ENCODE assay signal across 14 mouse cellular contexts in the genomic region with DNA sequence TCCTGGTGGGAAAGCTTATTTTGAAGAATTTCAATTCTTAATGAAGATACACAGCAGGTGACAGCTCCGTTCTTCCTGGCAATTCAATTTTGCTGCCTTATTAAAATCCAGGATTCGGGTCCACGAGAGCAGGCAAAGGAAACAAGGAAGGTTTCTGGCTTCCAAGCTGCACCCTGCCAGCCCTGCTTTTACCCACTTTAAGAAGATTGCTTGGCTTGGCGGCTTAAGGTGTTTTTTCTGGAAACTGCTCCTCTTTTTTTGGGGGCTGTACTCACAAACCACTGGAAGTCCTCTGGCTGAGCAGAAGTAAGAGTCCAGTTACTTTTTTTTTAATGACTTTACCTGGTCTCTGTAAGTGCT. TPM values are rescaled to one million over a fixed set of nuclear protein-coding genes. Genes with fewer than 3 reads are reported as not detected.
DNase-seq lines count a peak whose midpoint lies in the region; ATAC-seq and TF ChIP-seq lines count a peak whose summit lies in the region.
"Had no signal": no experiment of that assay in that cellular context is flagged by ENCODE, and none has a peak within 500 bp of the region (broad histone marks: within the 10 kb centered on the region; RNA-seq: fewer than 3 reads in every experiment).

No protein-coding gene starts in this region.

- H3K9me3 ChIP-seq in forebrain, embryonic 12.5 days: no peaks in the 10 kb centered on the region
- H3K9me3 ChIP-seq in forebrain, embryonic 11.5 days (ENCODE audit: control insufficient read depth, low read length): no peaks in the 10 kb centered on the region
- H3K9me3 ChIP-seq in intestine, embryonic 14.5 days (ENCODE audit: control insufficient read depth, low read length): no peaks in the 10 kb centered on the region
- H3K9me3 ChIP-seq in intestine, postnatal 0 days (ENCODE audit: control insufficient read depth): no peaks in the 10 kb centered on the region
- no peaks in the 10 kb centered on the region for H3K9me3 ChIP-seq in embryonic facial prominence, embryonic 13.5 days
- no peaks in the 10 kb centered on the region for H3K9me3 ChIP-seq in limb, embryonic 14.5 days (ENCODE audit: control insufficient read depth, low read length)
- H3K9me3 ChIP-seq: hindbrain, embryonic 12.5 days had no signal

- 33% methylated on average over 4 of the region's 4 CpGs for WGBS in forebrain, embryonic 12.5 days
- 41% methylated on average over 4 of the region's 4 CpGs for WGBS in forebrain, embryonic 11.5 days
- 43% methylated on average over 4 of the region's 4 CpGs for WGBS in intestine, embryonic 14.5 days
- WGBS in intestine, postnatal 0 days: 67% methylated on average over 4 of the region's 4 CpGs
- 37% methylated on average over 4 of the region's 4 CpGs for WGBS in embryonic facial prominence, embryonic 13.5 days
- 21% methylated on average over 4 of the region's 4 CpGs for WGBS in limb, embryonic 14.5 days

- no peak overlapping the region for H3K4me2 ChIP-seq in forebrain, embryonic 12.5 days
- no peak overlapping the region for H3K4me2 ChIP-seq in forebrain, embryonic 11.5 days (ENCODE audit: low read depth, low read length, severe bottlenecking)
- H3K4me2 ChIP-seq in intestine, embryonic 14.5 days (ENCODE audit: low read length): peak overlapping the region; percentile 6; the same call in 1 of the 2 replicates
- H3K4me2 ChIP-seq in intestine, postnatal 0 days (replicated peaks; ENCODE audit: low read depth): no peak overlapping the region
- H3K4me2 ChIP-seq in embryonic facial prominence, embryonic 13.5 days: peak overlapping the region; percentile 42
- peak overlapping the region; percentile 26 for H3K4me2 ChIP-seq in limb, embryonic 14.5 days (replicated peaks; ENCODE audit: low read depth, low read length, severe bottlenecking)
- H3K4me2 ChIP-seq: hindbrain, embryonic 12.5 days had no signal

- H3K4me1 ChIP-seq in forebrain, embryonic 12.5 days: peaks cover 9% of the 10 kb centered on the region; the same call in 1 of the 2 replicates
- H3K4me1 ChIP-seq in forebrain, embryonic 11.5 days (replicated peaks; ENCODE audit: control insufficient read depth, insufficient read depth, low read length): no peaks in the 10 kb centered on the region; the same call in 1 of the 2 replicates
- peaks cover 16% of the 10 kb centered on the region for H3K4me1 ChIP-seq in intestine, embryonic 14.5 days (replicated peaks; ENCODE audit: control insufficient read depth, insufficient read depth, low read length)
- no peaks in the 10 kb centered on the region for H3K4me1 ChIP-seq in intestine, postnatal 0 days (replicated peaks; ENCODE audit: control insufficient read depth, insufficient read depth, low read length)
- peaks cover 43% of the 10 kb centered on the region for H3K4me1 ChIP-seq in embryonic facial prominence, embryonic 13.5 days
- peaks cover 34% of the 10 kb centered on the region for H3K4me1 ChIP-seq in limb, embryonic 14.5 days (ENCODE audit: control insufficient read depth, insufficient read depth, low read length)

- no peak for TF ChIP-seq CTCF in intestine, postnatal 0 days (IDR thresholded peaks at IDR 0.05; ENCODE audit: low read depth)

- H3K9ac ChIP-seq in forebrain, embryonic 12.5 days: no peak overlapping the region
- no peak overlapping the region for H3K9ac ChIP-seq in forebrain, embryonic 11.5 days (ENCODE audit: low read length)
- no peak overlapping the region for H3K9ac ChIP-seq in intestine, embryonic 14.5 days (ENCODE audit: low read length)
- no peak overlapping the region for H3K9ac ChIP-seq in intestine, postnatal 0 days (ENCODE audit: low read depth, low read length)
- no peak overlapping the region for H3K9ac ChIP-seq in embryonic facial prominence, embryonic 13.5 days
- H3K9ac ChIP-seq in limb, embryonic 14.5 days (ENCODE audit: low read depth, low read length, severe bottlenecking): no peak overlapping the region
- H3K9ac ChIP-seq: hindbrain, embryonic 12.5 days had no signal

- TF ChIP-seq POLR2A in limb, embryonic 14.5 days (IDR thresholded peaks at IDR 0.05; ENCODE audit: borderline replicate concordance, extremely low read depth, insufficient read depth, insufficient read length): no peak

- H3K4me3 ChIP-seq in forebrain, embryonic 12.5 days (replicated peaks): no peak overlapping the region
- no peak overlapping the region for H3K4me3 ChIP-seq in forebrain, embryonic 11.5 days (ENCODE audit: low read depth, low read length)
- H3K4me3 ChIP-seq in intestine, embryonic 14.5 days (ENCODE audit: low read depth, low read length): no peak overlapping the region
- H3K4me3 ChIP-seq in intestine, postnatal 0 days (ENCODE audit: low read depth, low read length): no peak overlapping the region
- no peak overlapping the region for H3K4me3 ChIP-seq in embryonic facial prominence, embryonic 13.5 days
- peak overlapping the region; percentile 6; the same call in 1 of the 2 replicates for H3K4me3 ChIP-seq in limb, embryonic 14.5 days (replicated peaks; ENCODE audit: low read length)
- H3K4me3 ChIP-seq: erythroblast, embryonic 14.5 days; hindbrain, embryonic 12.5 days; myocyte had no signal

- H3K27me3 ChIP-seq in forebrain, embryonic 12.5 days: no peaks in the 10 kb centered on the region
- H3K27me3 ChIP-seq in forebrain, embryonic 11.5 days (ENCODE audit: control insufficient read depth, insufficient read depth, low read length): no peaks in the 10 kb centered on the region
- no peaks in the 10 kb centered on the region for H3K27me3 ChIP-seq in intestine, embryonic 14.5 days (replicated peaks; ENCODE audit: control insufficient read depth, insufficient read depth, low read length)
- H3K27me3 ChIP-seq in intestine, postnatal 0 days (replicated peaks; ENCODE audit: control insufficient read depth, insufficient read depth, low read length): no peaks in the 10 kb centered on the region
- H3K27me3 ChIP-seq in embryonic facial prominence, embryonic 13.5 days: no peaks in the 10 kb centered on the region
- H3K27me3 ChIP-seq in limb, embryonic 14.5 days (ENCODE audit: control insufficient read depth, insufficient read depth, low read length): no peaks in the 10 kb centered on the region
- H3K27me3 ChIP-seq: hindbrain, embryonic 12.5 days had no signal

- H3K27ac ChIP-seq in forebrain, embryonic 12.5 days: 0 out of 2 replicates have a peak overlapping the region, but pooled peaks have one; percentile 0
- no peak overlapping the region for H3K27ac ChIP-seq in forebrain, embryonic 11.5 days (ENCODE audit: low read depth, low read length)
- H3K27ac ChIP-seq in intestine, embryonic 14.5 days (ENCODE audit: low read depth): peak overlapping the region; percentile 43; the same call in 1 of the 2 replicates
- H3K27ac ChIP-seq in intestine, postnatal 0 days (ENCODE audit: low read depth, low read length): no peak overlapping the region
- peak overlapping the region; percentile 88 for H3K27ac ChIP-seq in embryonic facial prominence, embryonic 13.5 days
- peak overlapping the region; percentile 81 for H3K27ac ChIP-seq in limb, embryonic 14.5 days (replicated peaks; ENCODE audit: low read depth, low read length)
- H3K27ac ChIP-seq: hindbrain, embryonic 12.5 days had no signal

- no peaks in the 10 kb centered on the region for H3K36me3 ChIP-seq in forebrain, embryonic 12.5 days (replicated peaks)
- H3K36me3 ChIP-seq in forebrain, embryonic 11.5 days (ENCODE audit: control insufficient read depth, insufficient read depth, low read length): no peaks in the 10 kb centered on the region
- no peaks in the 10 kb centered on the region for H3K36me3 ChIP-seq in intestine, embryonic 14.5 days (ENCODE audit: control insufficient read depth, insufficient read depth, low read length)
- no peaks in the 10 kb centered on the region for H3K36me3 ChIP-seq in intestine, postnatal 0 days (ENCODE audit: control insufficient read depth, insufficient read depth)
- H3K36me3 ChIP-seq in embryonic facial prominence, embryonic 13.5 days: no peaks in the 10 kb centered on the region
- H3K36me3 ChIP-seq in limb, embryonic 14.5 days (ENCODE audit: control insufficient read depth, insufficient read depth, low read length): no peaks in the 10 kb centered on the region
- H3K36me3 ChIP-seq: hindbrain, embryonic 12.5 days had no signal

- no peak for DNase-seq in forebrain, embryonic 11.5 days (ENCODE audit: low spot score)
- DNase-seq in intestine, embryonic 14.5 days (ENCODE audit: low spot score): no peak
- DNase-seq in limb, embryonic 14.5 days (ENCODE audit: low spot score): peak; percentile 55
- DNase-seq in thymus, postnatal 14 days: no peak
- DNase-seq in ovary, postnatal 14 days (ENCODE audit: low spot score): no peak
- DNase-seq: adrenal gland, postnatal 10 days; cerebellum, postnatal 25 days; kidney, adult 8-10 months had no signal

- ATAC-seq in forebrain, embryonic 12.5 days (ENCODE audit: low FRiP score): no peak
- no peak for ATAC-seq in forebrain, embryonic 11.5 days (replicated peaks; ENCODE audit: low FRiP score)
- ATAC-seq in intestine, embryonic 14.5 days (replicated peaks; ENCODE audit: low FRiP score, low TSS enrichment, low read depth): no peak
- ATAC-seq in intestine, postnatal 0 days: no peak
- 0 out of 2 replicates have a peak, but pooled peaks have one; percentile 21 for ATAC-seq in embryonic facial prominence, embryonic 13.5 days (ENCODE audit: insufficient number of reproducible peaks, insufficient read depth, low FRiP score, low TSS enrichment, low read depth)
- ATAC-seq in limb, embryonic 14.5 days (ENCODE audit: low FRiP score, low read depth): no peak; the same call in 1 of the 2 replicates

RNA-seq across cellular contexts. Expression of gene Col1a2, which starts 21.1 kb away (rescaled TPM):
- 146 and 193 TPM in 2 replicates for polyA plus RNA-seq in forebrain, embryonic 12.5 days (2016; fragmentation: Nextera tagmentation; extraction: Ambion mirVana)
- polyA plus RNA-seq in forebrain, embryonic 11.5 days (2014; fragmentation: Nextera tagmentation; extraction: Ambion mirVana): 140 and 149 TPM in 2 replicates
- polyA plus RNA-seq in intestine, embryonic 14.5 days (2014; fragmentation: Nextera tagmentation; extraction: Ambion mirVana): 458 and 463 TPM in 2 replicates
- polyA plus RNA-seq in intestine, postnatal 0 days (2015; fragmentation: Nextera tagmentation; extraction: Ambion mirVana): 193 and 200 TPM in 2 replicates
- polyA plus RNA-seq in embryonic facial prominence, embryonic 13.5 days (2015; fragmentation: Nextera tagmentation; extraction: Ambion mirVana): 820 and 892 TPM in 2 replicates
- 1,303 and 1,310 TPM in 2 replicates for polyA plus RNA-seq in limb, embryonic 14.5 days (2012; rRNA removed)
- polyA plus RNA-seq in limb, embryonic 14.5 days (2014; fragmentation: Nextera tagmentation; extraction: Ambion mirVana): 1,790 and 1,964 TPM in 2 replicates

Comparison
In these comparisons a context has a peak if more than half of its experiments do, and no peak if none do; other contexts are left out.
1. H3K27ac ChIP-seq: peak in forebrain, embryonic 12.5 days (single experiment), intestine, embryonic 14.5 days (single experiment), embryonic facial prominence, embryonic 13.5 days (single experiment) and limb, embryonic 14.5 days (single experiment); none in forebrain, embryonic 11.5 days (single experiment) and intestine, postnatal 0 days (single experiment).
2. H3K4me2 ChIP-seq: peak in intestine, embryonic 14.5 days (single experiment), embryonic facial prominence, embryonic 13.5 days (single experiment) and limb, embryonic 14.5 days (single experiment); none in forebrain, embryonic 12.5 days (single experiment), forebrain, embryonic 11.5 days (single experiment) and intestine, postnatal 0 days (single experiment).